Mouse (Mus musculus) myocyte (in vitro differentiated cells): ENCODE measurements around the gene Sorcs2. TPM values are rescaled to one million over a fixed set of nuclear protein-coding genes. Genes with fewer than 3 reads are reported as not detected.

Experiments
- H3K27me3 ChIP-seq: one replicate; pipeline ENCODE4 v1.6.1; 2011; ENCODE audit not compliant: control insufficient read depth, insufficient read depth, insufficient read length
- H3K36me3 ChIP-seq: one replicate; pipeline ENCODE4 v1.6.1; 2011; ENCODE audit not compliant: control insufficient read depth, insufficient read depth
- H3K4me2 ChIP-seq: one replicate; pipeline ENCODE4 v1.6.1; 2011; ENCODE audit warnings: low read depth, control low read depth
- H3K4me3 ChIP-seq: one replicate; pipeline ENCODE4 v1.5.1; 2011; ENCODE audit warnings: mild to moderate bottlenecking, control low read depth, moderate library complexity
- H3K79me2 ChIP-seq: one replicate; pipeline ENCODE4 v1.6.1; 2011; ENCODE audit not compliant: control insufficient read depth, insufficient read depth
- H3ac ChIP-seq: one replicate; pipeline ENCODE4 v1.6.1; 2011; ENCODE audit not compliant: control insufficient read depth, insufficient read length
- CEBPB ChIP-seq: IDR thresholded peaks from 2 replicates; pipeline ENCODE4 v1.6.1; 2011; ENCODE audit warnings: mild to moderate bottlenecking, moderate library complexity; ENCODE audit not compliant: poor library complexity, insufficient read depth, severe bottlenecking
- E2F4 ChIP-seq: IDR thresholded peaks from one replicate; pipeline ENCODE4 v1.6.1; 2011; ENCODE audit warnings: mild to moderate bottlenecking, control low read depth, moderate library complexity; ENCODE audit not compliant: insufficient read depth
- MAX ChIP-seq: IDR thresholded peaks from one replicate; pipeline ENCODE4 v1.6.1; 2011; ENCODE audit warnings: low read depth, mild to moderate bottlenecking, control low read depth
- MYOD1 ChIP-seq, 3 experiments: IDR thresholded peaks; one replicate each; pipeline ENCODE4 v1.6.1; 2011; ENCODE audit warnings: control low read depth in 2 of 3, low read depth in 2 of 3, mild to moderate bottlenecking in 2 of 3, moderate library complexity in 1 of 3; ENCODE audit not compliant: insufficient read length in 2 of 3, control insufficient read depth in 1 of 3
- MYOG ChIP-seq, 3 experiments: IDR thresholded peaks; one replicate each; pipeline ENCODE4 v1.6.1; 2011; ENCODE audit warnings: control low read depth in 2 of 3, low read depth in 2 of 3, mild to moderate bottlenecking in 2 of 3; ENCODE audit not compliant: insufficient read length in 2 of 3, control insufficient read depth in 1 of 3, insufficient read depth in 1 of 3
- POLR2A ChIP-seq: IDR thresholded peaks from one replicate; pipeline ENCODE4 v1.6.1; 2011; ENCODE audit warnings: low read depth, mild to moderate bottlenecking, control low read depth, moderate library complexity; ENCODE audit not compliant: insufficient read length
- POLR2AphosphoS2 ChIP-seq: IDR thresholded peaks from one replicate; pipeline ENCODE4 v1.6.1; 2011; ENCODE audit warnings: low read depth, control low read depth; ENCODE audit not compliant: insufficient read length
- REST ChIP-seq: IDR thresholded peaks from one replicate; pipeline ENCODE4 v1.6.1; 2011; ENCODE audit warnings: mild to moderate bottlenecking, control low read depth, moderate library complexity; ENCODE audit not compliant: insufficient read depth, insufficient read length
- SRF ChIP-seq: IDR thresholded peaks from one replicate; pipeline ENCODE4 v1.6.1; 2011; ENCODE audit warnings: low read depth; ENCODE audit not compliant: control insufficient read depth, insufficient read length
- TCF12 ChIP-seq: IDR thresholded peaks from one replicate; pipeline ENCODE4 v1.6.1; 2011; ENCODE audit warnings: mild to moderate bottlenecking, control low read depth; ENCODE audit not compliant: poor library complexity, insufficient read depth, severe bottlenecking
- TCF3 ChIP-seq: IDR thresholded peaks from one replicate; pipeline ENCODE4 v1.6.1; 2011; ENCODE audit warnings: low read depth, control low read depth; ENCODE audit not compliant: insufficient read length
- USF1 ChIP-seq: IDR thresholded peaks from one replicate; pipeline ENCODE4 v1.6.1; 2011; ENCODE audit warnings: low read depth, mild to moderate bottlenecking, control low read depth, moderate library complexity
- polyA plus RNA-seq: library from polyadenylated mRNA; unstranded; fragments of >200 nt; fragmentation: generic; extraction: Trizol; gene quantifications from one replicate; pipeline ENCODE4 v1.2.1, GENCODE M21; 2012; ENCODE audit warnings: missing spikeins

The Sorcs2 gene
- polyA plus RNA-seq, 1 experiment, result 58.2 TPM

DNA sequence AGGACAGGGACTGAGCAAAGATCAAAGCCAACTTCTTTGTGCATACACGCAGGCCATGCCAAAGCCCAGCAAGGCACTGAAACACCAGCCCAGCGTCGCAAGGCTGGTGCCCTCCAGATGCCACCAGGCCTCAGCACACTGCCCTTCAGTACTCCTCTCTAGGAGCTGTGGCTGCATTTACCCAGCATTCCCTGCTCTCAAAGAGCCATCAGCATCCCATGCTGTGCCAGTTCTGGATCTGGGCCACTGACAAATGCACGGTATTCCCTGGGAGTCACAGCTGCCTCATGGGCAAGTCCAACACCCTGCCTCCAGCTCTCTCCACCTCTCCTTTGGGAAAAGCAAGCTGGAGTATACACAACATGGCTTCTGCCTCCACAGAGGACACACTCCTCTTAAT, 177.8 kb downstream of the Sorcs2 start:
- TF ChIP-seq TCF12 (no peak), MYOG (IDR thresholded peaks at IDR 0.05; ENCODE audit: control insufficient read depth in 1 of 3, insufficient read depth in 1 of 3, insufficient read length in 2 of 3, low read depth in 2 of 3) (peak in 1 of 3 experiments; percentile 41), SRF (no peak), USF1 (no peak), REST (no peak), MAX (no peak), MYOD1 (IDR thresholded peaks at IDR 0.05; ENCODE audit: control insufficient read depth in 1 of 3, insufficient read length in 2 of 3, low read depth in 2 of 3) (peak in 1 of 3 experiments; percentile 10)
- Histone ChIP-seq H3K4me2 (no peak overlapping the region), H3K79me2 (no peaks in the 10 kb centered on the region), H3K36me3 (no peaks in the 10 kb centered on the region), H3K27me3 (no peaks in the 10 kb centered on the region), H3K4me3 (no peak overlapping the region), H3ac (no peak overlapping the region)

DNA sequence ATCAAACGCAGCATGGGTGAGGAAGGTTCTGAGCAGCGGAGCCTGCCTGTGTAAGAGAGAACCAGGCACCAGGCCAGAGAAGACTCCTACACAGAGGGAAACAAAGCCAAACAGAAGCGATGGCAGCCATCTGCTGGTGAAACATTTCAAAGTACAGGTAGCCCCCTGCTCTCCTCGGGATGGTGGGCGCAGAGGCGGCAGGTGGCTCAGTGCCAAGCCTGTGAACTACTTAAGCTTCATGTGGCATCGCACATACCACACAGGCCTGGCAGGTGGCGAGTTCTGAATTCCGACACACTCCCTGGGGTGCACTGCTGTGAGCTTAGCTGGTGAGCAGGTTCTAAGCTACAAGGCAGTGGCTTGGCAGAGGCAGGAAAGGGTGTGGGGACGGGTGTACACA, 184.6 kb downstream of the Sorcs2 start:
- H3K36me3 ChIP-seq, result no peaks in the 10 kb centered on the region
- TF ChIP-seq USF1, result no peak
- TF ChIP-seq MYOG (IDR thresholded peaks at IDR 0.05; ENCODE audit: control insufficient read depth in 1 of 3, insufficient read depth in 1 of 3, insufficient read length in 2 of 3, low read depth in 2 of 3), result no peak
- peak in 1 of 3 experiments; percentile 52 for TF ChIP-seq MYOD1 (IDR thresholded peaks at IDR 0.05; ENCODE audit: control insufficient read depth in 1 of 3, insufficient read length in 2 of 3, low read depth in 2 of 3)
- no peak for TF ChIP-seq E2F4
- TF ChIP-seq CEBPB, result no peak
- no peak for TF ChIP-seq SRF
- no peak for TF ChIP-seq REST
- no peak overlapping the region for H3K4me2 ChIP-seq
- no peak overlapping the region for H3K4me3 ChIP-seq
- no peak overlapping the region for H3ac ChIP-seq
- no peaks in the 10 kb centered on the region for H3K27me3 ChIP-seq
- H3K79me2 ChIP-seq, result no peaks in the 10 kb centered on the region

DNA sequence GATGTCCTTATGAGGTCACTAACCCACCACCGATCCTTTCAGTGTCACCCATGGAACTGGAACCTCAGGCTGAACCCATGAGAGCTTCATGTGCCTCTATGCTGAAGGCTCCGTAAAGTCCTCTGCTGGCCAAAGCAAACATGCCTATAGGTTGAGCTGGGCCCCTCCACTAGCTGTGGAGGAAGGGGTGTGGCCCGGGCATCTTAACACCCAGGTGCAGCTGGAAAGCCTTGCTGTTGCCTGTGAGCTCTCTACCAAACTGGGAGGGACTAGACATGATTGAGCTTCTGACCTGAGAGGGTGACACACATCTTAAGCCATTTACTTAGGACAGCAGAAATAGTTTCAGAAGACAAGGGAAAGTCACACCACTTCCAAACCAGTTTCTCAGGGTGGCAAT, 189.1 kb downstream of the Sorcs2 start:
- Histone ChIP-seq H3K79me2 (no peaks in the 10 kb centered on the region), H3ac (no peak overlapping the region), H3K4me3 (no peak overlapping the region), H3K27me3 (no peaks in the 10 kb centered on the region), H3K4me2 (no peak overlapping the region), H3K36me3 (no peaks in the 10 kb centered on the region)
- no peak for TF ChIP-seq USF1
- TF ChIP-seq SRF, result no peak
- TF ChIP-seq REST, result no peak
- no peak for TF ChIP-seq TCF3
- TF ChIP-seq MYOG (IDR thresholded peaks at IDR 0.05; ENCODE audit: control insufficient read depth in 1 of 3, insufficient read depth in 1 of 3, insufficient read length in 2 of 3, low read depth in 2 of 3), result no peak
- TF ChIP-seq MAX, result no peak
- no peak for TF ChIP-seq TCF12
- TF ChIP-seq POLR2AphosphoS2, result no peak
- TF ChIP-seq MYOD1 (IDR thresholded peaks at IDR 0.05; ENCODE audit: control insufficient read depth in 1 of 3, insufficient read length in 2 of 3, low read depth in 2 of 3), result no peak
- TF ChIP-seq CEBPB, result no peak
- no peak for TF ChIP-seq POLR2A
- no peak for TF ChIP-seq E2F4

DNA sequence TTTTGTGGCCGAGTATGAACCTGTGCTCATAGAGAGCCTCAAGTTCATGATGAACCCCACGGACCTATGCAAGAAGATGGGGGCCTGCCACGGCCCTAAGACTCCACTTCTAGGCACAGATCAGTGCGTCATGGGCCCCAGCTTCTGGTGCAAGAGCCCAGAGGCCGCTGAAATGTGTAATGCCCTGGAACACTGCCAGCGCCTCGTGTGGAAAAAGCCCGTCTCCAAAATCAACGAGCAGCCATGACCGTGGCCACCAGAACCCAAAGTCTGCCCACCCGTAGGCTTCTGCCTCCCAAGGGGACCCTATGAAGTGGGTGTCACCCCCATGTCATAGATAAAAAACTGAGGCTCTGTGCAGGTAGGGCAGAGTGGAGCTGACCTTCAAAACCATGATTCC, 192.5 kb downstream of the Sorcs2 start:
- Histone ChIP-seq H3K79me2 (no peaks in the 10 kb centered on the region), H3K4me3 (no peak overlapping the region), H3K36me3 (no peaks in the 10 kb centered on the region), H3ac (no peak overlapping the region), H3K27me3 (no peaks in the 10 kb centered on the region), H3K4me2 (no peak overlapping the region)
- TF ChIP-seq MAX (no peak), USF1 (no peak), E2F4 (no peak), REST (no peak), POLR2A (no peak), TCF12 (no peak), CEBPB (no peak), MYOG (IDR thresholded peaks at IDR 0.05; ENCODE audit: control insufficient read depth in 1 of 3, insufficient read depth in 1 of 3, insufficient read length in 2 of 3, low read depth in 2 of 3) (no peak), POLR2AphosphoS2 (no peak), MYOD1 (IDR thresholded peaks at IDR 0.05; ENCODE audit: control insufficient read depth in 1 of 3, insufficient read length in 2 of 3, low read depth in 2 of 3) (no peak), TCF3 (no peak), SRF (no peak)

DNA sequence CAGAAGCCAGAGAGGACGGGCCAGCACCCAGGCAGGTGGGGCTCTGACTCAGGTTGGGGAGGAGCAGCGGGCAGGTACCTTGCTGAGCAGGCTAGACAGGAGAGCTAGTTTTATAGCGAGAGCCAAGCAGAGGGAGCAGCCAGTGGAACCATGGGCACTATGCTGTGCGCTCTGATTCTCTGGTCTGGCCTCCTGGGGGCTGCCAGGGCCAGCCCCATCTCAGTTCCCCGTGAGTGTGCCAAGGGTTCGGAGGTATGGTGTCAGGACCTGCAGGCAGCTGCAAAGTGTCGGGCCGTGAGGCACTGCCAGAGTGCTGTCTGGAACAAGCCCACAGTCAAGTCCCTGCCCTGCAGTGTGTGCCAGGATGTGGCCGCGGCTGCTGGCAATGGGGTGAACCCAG, 194.0 kb downstream of the Sorcs2 start, which contains the start of gene Psapl1:
Gene Psapl1, plus strand, starts transcription at position 106 of the 400 bp plus-strand sequence.
- TF ChIP-seq MYOD1 (IDR thresholded peaks at IDR 0.05; ENCODE audit: control insufficient read depth in 1 of 3, insufficient read length in 2 of 3, low read depth in 2 of 3), result no peak
- TF ChIP-seq TCF12, result no peak
- no peak within 1 kb of the TSS for H3K4me3 ChIP-seq
- H3K27me3 ChIP-seq, result no peaks in the 10 kb centered on the region
- H3ac ChIP-seq, result no peak within 1 kb of the TSS
- H3K79me2 ChIP-seq, result no peaks in the 10 kb centered on the region
- no peak within 1 kb of the TSS for H3K4me2 ChIP-seq
- no peaks in the 10 kb centered on the region for H3K36me3 ChIP-seq
